Mouse (Mus musculus): ENCODE measurements at regions not wholly inside any gene's neighbourhood (a gene's known extent, or its start where the extent isn't known, plus 50 kb on each side); places are given as distances from the start of the nearest gene placed in this dataset.

DNA sequence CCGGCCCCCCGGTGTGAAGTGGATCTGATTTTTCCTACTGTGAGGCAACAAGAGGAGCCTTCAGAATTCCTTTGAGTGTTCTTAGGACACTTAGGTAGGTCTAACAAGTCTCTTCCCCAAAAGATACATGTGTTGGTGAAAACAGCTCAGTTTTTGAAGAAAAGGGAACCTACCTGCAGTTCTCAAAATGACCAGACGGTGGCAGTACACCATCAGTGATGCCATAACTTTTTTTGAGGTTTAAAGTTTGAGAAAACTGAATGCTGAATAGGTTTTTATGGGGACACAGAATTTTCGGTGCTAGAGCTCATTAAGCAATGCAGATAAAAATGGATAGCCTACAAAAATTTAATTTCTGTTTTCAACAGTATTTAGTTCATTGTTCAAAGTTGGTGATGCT lies 153.9 kb upstream of the Npvf start:
- dilution Hi-C loops (cut with MboI; ENCODE audit: extremely low pct_ligation_motif_present, extremely low pct_unique_long_range_greater_than_20kb, low sequenced_read_pairs): no loop called here
- Histone ChIP-seq H3K36me3 (replicated peaks in 1 of 2; ENCODE audit: control insufficient read depth in 1 of 2, insufficient read depth in 1 of 2, low read length in 1 of 2) (no peaks in the 10 kb centered on the region), H3K4me1 (ENCODE audit: control insufficient read depth in 1 of 2, insufficient read depth in 2 of 2) (no peaks in the 10 kb centered on the region), H3K9ac (ENCODE audit: insufficient read depth, low read depth) (no peak overlapping the region), H3K79me2 (replicated peaks; ENCODE audit: control insufficient read depth, extremely low read depth, insufficient read depth, poor library complexity, severe bottlenecking) (no peaks in the 10 kb centered on the region), H3K27ac (ENCODE audit: insufficient read depth, low read depth) (no peak overlapping the region), H3K27me3 (replicated peaks) (no peaks in the 10 kb centered on the region), H3K4me3 (replicated peaks in 1 of 3; ENCODE audit: low read depth in 2 of 3, low read length in 2 of 3, poor library complexity in 1 of 3) (no peak overlapping the region), H3K9me3 (replicated peaks; ENCODE audit: low read length) (no peaks in the 10 kb centered on the region), H3K4me2 (ENCODE audit: insufficient read depth, low read depth, poor library complexity, severe bottlenecking) (no peak overlapping the region)
- peak; percentile 55 for DNase-seq (ENCODE audit: extremely low read depth)
- in situ Hi-C loops (cut with MboI; ENCODE audit: low pct_ligation_motif_present, low pct_unique_long_range_greater_than_20kb, low sequenced_read_pairs): loop anchor here (5.0 kb wide), 2 partner anchors 126 to 359 kb away; no protein-coding TSS in a partner anchor
- TF ChIP-seq RCOR1 (conservative IDR thresholded peaks at IDR 0.05; ENCODE audit: low read depth, low read length): no peak
- TF ChIP-seq MAZ (IDR thresholded peaks at IDR 0.05; ENCODE audit: low read depth, low read length): no peak
- TF ChIP-seq POLR2AphosphoS2 (IDR thresholded peaks at IDR 0.05; ENCODE audit: low read depth, low read length): no peak
- TF ChIP-seq JUN (IDR thresholded peaks at IDR 0.05; ENCODE audit: insufficient read depth, low read depth, low read length): no peak
- TF ChIP-seq POLR2A (IDR thresholded peaks at IDR 0.05; ENCODE audit: low read depth, low read length): no peak
- TF ChIP-seq MAFK (IDR thresholded peaks at IDR 0.05; ENCODE audit: insufficient replicate concordance, low read length): 0 out of 2 replicates have a peak, but pooled peaks have one; percentile 22
- no peak for TF ChIP-seq NRF1 (IDR thresholded peaks at IDR 0.05; ENCODE audit: low read depth, low read length)
- TF ChIP-seq EP300 (IDR thresholded peaks at IDR 0.05; ENCODE audit: low read length): no peak
- TF ChIP-seq MEF2A (IDR thresholded peaks at IDR 0.05; ENCODE audit: borderline replicate concordance, low read depth, low read length): no peak
- no peak for TF ChIP-seq SIN3A (IDR thresholded peaks at IDR 0.05; ENCODE audit: low read length)
- no peak for TF ChIP-seq GABPA (IDR thresholded peaks at IDR 0.05; ENCODE audit: insufficient replicate concordance, low read depth, low read length)
- TF ChIP-seq ZC3H11A (IDR thresholded peaks at IDR 0.05; ENCODE audit: low read depth, low read length): peak; percentile 64
- peak; percentile 74 for TF ChIP-seq ZNF384 (IDR thresholded peaks at IDR 0.05; ENCODE audit: low read depth, low read length)
- peak; percentile 76 for TF ChIP-seq SMC3 (IDR thresholded peaks at IDR 0.05; ENCODE audit: low read depth, low read length)
- peak; percentile 95 for TF ChIP-seq RAD21 (IDR thresholded peaks at IDR 0.05; ENCODE audit: low read depth, low read length)
- TF ChIP-seq ZMIZ1 (IDR thresholded peaks at IDR 0.05; ENCODE audit: low read depth, low read length): no peak
- peak; percentile 77 to 97 for TF ChIP-seq CTCF (conservative IDR thresholded peaks at IDR 0.05 in 1 of 2, IDR thresholded peaks at IDR 0.05 in 1 of 2; ENCODE audit: low read depth in 2 of 2, low read length in 2 of 2)
- TF ChIP-seq ETS1 (conservative IDR thresholded peaks at IDR 0.05; ENCODE audit: low read depth, low read length): no peak
- no peak for TF ChIP-seq ZKSCAN1 (IDR thresholded peaks at IDR 0.05; ENCODE audit: borderline replicate concordance, low read depth, low read length)
- no peak for TF ChIP-seq TBP (conservative IDR thresholded peaks at IDR 0.05; ENCODE audit: low read depth, low read length)
- peak; percentile 35; the same call in 1 of the 2 replicates for TF ChIP-seq NELFE (IDR thresholded peaks at IDR 0.05; ENCODE audit: low read depth, low read length)
- no peak for TF ChIP-seq IRF4 (IDR thresholded peaks at IDR 0.05; ENCODE audit: low read depth, low read length)
- no peak for TF ChIP-seq PAX5 (IDR thresholded peaks at IDR 0.05; ENCODE audit: low read length)
- TF ChIP-seq BHLHE40 (IDR thresholded peaks at IDR 0.05; ENCODE audit: low read depth, low read length): no peak
- no peak for TF ChIP-seq USF1 (IDR thresholded peaks at IDR 0.05; ENCODE audit: low read depth, low read length)
- TF ChIP-seq HCFC1 (IDR thresholded peaks at IDR 0.05; ENCODE audit: low read depth, low read length): no peak
- TF ChIP-seq MXI1 (IDR thresholded peaks at IDR 0.05; ENCODE audit: low read depth, low read length): no peak
- TF ChIP-seq CHD1 (IDR thresholded peaks at IDR 0.05; ENCODE audit: low read depth, low read length): no peak
- TF ChIP-seq MYC (IDR thresholded peaks at IDR 0.05; ENCODE audit: low read depth, low read length): no peak
- TF ChIP-seq CHD2 (IDR thresholded peaks at IDR 0.05; ENCODE audit: low read length): no peak
- TF ChIP-seq E2F4 (IDR thresholded peaks at IDR 0.05; ENCODE audit: insufficient replicate concordance, low read depth, low read length): no peak
- TF ChIP-seq TCF12 (IDR thresholded peaks at IDR 0.05; ENCODE audit: low read depth, low read length): no peak
